Mouse (Mus musculus) kidney, embryonic 16.5 days (tissue): ENCODE results near the gene Epdr1. TPM values are rescaled to one million over a fixed set of nuclear protein-coding genes. Genes with fewer than 3 reads are reported as not detected.

Source experiments
- ATAC-seq: fragments of 200-750 bp; cut with Nextera tagmentation; 2 replicates; pipeline ENCODE4 v1.8.0; 2017; ENCODE audit warnings: moderate TSS enrichment; ENCODE audit not compliant: low FRiP score, low TSS enrichment
- H3K27ac ChIP-seq: fragments of 300-500 bp; sonication (generic); 2 replicates; pipeline ENCODE4 v1.5.1; 2014; ENCODE audit warnings: low read length
- H3K27me3 ChIP-seq: fragments of 300-500 bp; sonication (generic); 2 replicates; pipeline ENCODE4 v1.6.1; 2014; ENCODE audit warnings: low read length, control low read depth, mixed read lengths; ENCODE audit not compliant: insufficient read depth
- H3K36me3 ChIP-seq: fragments of 300-500 bp; sonication (generic); 2 replicates; pipeline ENCODE4 v1.6.1; 2014; ENCODE audit warnings: low read length, control low read depth, mixed read lengths; ENCODE audit not compliant: insufficient read depth
- H3K4me1 ChIP-seq: fragments of 300-500 bp; sonication (generic); 2 replicates; pipeline ENCODE4 v1.6.1; 2014; ENCODE audit warnings: low read length, control low read depth, mixed read lengths; ENCODE audit not compliant: insufficient read depth
- H3K4me2 ChIP-seq: fragments of 300-500 bp; sonication (generic); replicated peaks from 2 replicates; pipeline ENCODE4 v1.6.1; 2014; ENCODE audit warnings: low read depth, low read length
- H3K4me3 ChIP-seq: fragments of 300-500 bp; sonication (generic); 2 replicates; pipeline ENCODE4 v1.5.1; 2014; ENCODE audit warnings: mild to moderate bottlenecking, low read length
- H3K9ac ChIP-seq: fragments of 300-500 bp; sonication (generic); replicated peaks from 2 replicates; pipeline ENCODE4 v1.6.1; 2014; ENCODE audit warnings: low read length
- H3K9me3 ChIP-seq: fragments of 300-500 bp; sonication (generic); 2 replicates; pipeline ENCODE4 v1.6.1; 2016; ENCODE audit warnings: low read length, control low read depth
- WGBS: fragments of 180-500 bp; shearing (Covaris S2); extraction: QIAGEN DNeasy Blood & Tissue Kit; methylation state at CpG from one replicate; pipeline ENCODE4 v1.1.7; 2014; 5-methylcytosine and 5-hydroxymethylcytosine counted together
- polyA plus RNA-seq: library from polyadenylated mRNA; unstranded; fragments of >200 nt; fragmentation: Nextera tagmentation; extraction: Ambion mirVana; gene quantifications from 2 replicates; pipeline ENCODE4 v1.2.1, GENCODE M21; 2015

Epdr1 gene
- polyA plus RNA-seq, 1 experiment from 2014 or later, result 26.2 TPM

GRCm38 (mm10) chr13:19626473-19626872, 6.7 kb upstream of the Epdr1 start:
- no peak overlapping the region for H3K9ac ChIP-seq
- WGBS, result 50% methylated on average over 1 of the region's 1 CpGs
- H3K36me3 ChIP-seq, result no peaks in the 10 kb centered on the region
- no peak overlapping the region for H3K4me3 ChIP-seq
- no peak for ATAC-seq
- peaks cover 12% of the 10 kb centered on the region for H3K27me3 ChIP-seq
- H3K27ac ChIP-seq, result no peak overlapping the region
- H3K4me2 ChIP-seq, result no peak overlapping the region
- H3K4me1 ChIP-seq, result 0 out of 2 replicates have a peak, but pooled peaks cover 7% of the 10 kb centered on the region
- H3K9me3 ChIP-seq, result no peaks in the 10 kb centered on the region

GRCm38 (mm10) chr13:19624632-19625320, 5.0 kb upstream of the Epdr1 start:
- Histone ChIP-seq H3K9ac (no peak overlapping the region), H3K4me1 (0 out of 2 replicates have a peak, but pooled peaks cover 7% of the 10 kb centered on the region), H3K4me2 (no peak overlapping the region), H3K9me3 (no peaks in the 10 kb centered on the region), H3K36me3 (no peaks in the 10 kb centered on the region), H3K27me3 (peaks cover 12% of the 10 kb centered on the region), H3K4me3 (no peak overlapping the region), H3K27ac (no peak overlapping the region)
- WGBS, result 75% methylated on average over 11 of the region's 11 CpGs
- no peak for ATAC-seq

- Histone ChIP-seq H3K4me3 (peak overlapping the region; percentile 52), H3K9ac (peak overlapping the region; percentile 63), H3K4me2 (peak overlapping the region; percentile 93), H3K27ac (no peak overlapping the region), H3K9me3 (no peaks in the 10 kb centered on the region), H3K27me3 (peaks cover 12% of the 10 kb centered on the region), H3K36me3 (no peaks in the 10 kb centered on the region), H3K4me1 (0 out of 2 replicates have a peak, but pooled peaks cover 7% of the 10 kb centered on the region)
- 22% methylated on average over 30 of the region's 30 CpGs for WGBS
- ATAC-seq, result peak; percentile 7; the same call in 1 of the 2 replicates
Measured at GRCm38 (mm10) chr13:19623228-19623905, 3.6 kb upstream of the Epdr1 start.

DNA sequence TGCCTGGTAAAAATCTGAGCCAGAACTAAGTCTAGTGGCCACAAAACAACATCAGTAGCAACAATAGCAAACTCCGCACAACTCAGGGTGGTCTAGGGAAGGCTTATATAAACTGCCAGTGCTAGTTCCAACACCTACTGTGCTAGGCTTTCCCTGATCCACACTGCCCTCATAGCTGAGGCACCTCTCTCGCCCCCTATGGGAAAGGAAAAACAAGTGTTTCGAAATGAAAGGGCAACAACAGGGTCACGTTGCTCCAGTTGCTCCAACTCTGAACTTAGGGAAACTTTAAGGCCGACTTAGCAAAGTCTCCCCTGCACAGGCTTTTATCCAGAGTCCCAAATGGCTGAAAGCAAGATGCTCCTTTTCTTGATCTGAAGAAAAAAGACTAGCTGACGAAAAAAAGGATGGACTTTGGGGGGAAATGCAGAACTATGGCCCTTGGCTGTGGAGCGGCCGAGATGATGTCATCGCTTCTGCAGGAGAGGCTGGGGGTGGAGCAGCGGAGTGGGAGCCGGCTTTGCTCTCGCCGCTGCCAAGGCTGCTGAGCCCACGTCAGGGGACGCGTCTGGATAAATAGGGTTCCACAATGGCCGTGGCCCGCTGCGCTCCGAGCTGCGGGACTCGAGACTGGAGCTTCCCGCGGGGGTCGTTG, 3.0 kb upstream of the Epdr1 start, which contains the start of gene Sfrp4:
Gene Sfrp4, plus strand, starts transcription at position 532 of the 655 bp plus-strand sequence.
- 0 out of 2 replicates have a peak, but pooled peaks cover 7% of the 10 kb centered on the region for H3K4me1 ChIP-seq
- H3K27me3 ChIP-seq, result peaks cover 12% of the 10 kb centered on the region
- H3K36me3 ChIP-seq, result no peaks in the 10 kb centered on the region
- H3K27ac ChIP-seq, result no peak within 1 kb of the TSS
- peak within 1 kb of the TSS; percentile 63 for H3K9ac ChIP-seq
- H3K9me3 ChIP-seq, result no peaks in the 10 kb centered on the region
- H3K4me3 ChIP-seq, result peak within 1 kb of the TSS; percentile 52
- peak; percentile 58; the same call in 1 of the 2 replicates for ATAC-seq
- WGBS, result 4% methylated on average over 25 of the region's 25 CpGs
- H3K4me2 ChIP-seq, result peak within 1 kb of the TSS; percentile 93

- Histone ChIP-seq H3K9me3 (no peaks in the 10 kb centered on the region), H3K27me3 (peaks cover 8% of the 10 kb centered on the region), H3K27ac (0 out of 2 replicates have a peak overlapping the region, but pooled peaks have one; percentile 52), H3K4me3 (peak overlapping the region; percentile 65), H3K36me3 (no peaks in the 10 kb centered on the region), H3K9ac (peak overlapping the region; percentile 82), H3K4me2 (peak overlapping the region; percentile 89), H3K4me1 (0 out of 2 replicates have a peak, but pooled peaks cover 7% of the 10 kb centered on the region)
- 8% methylated on average over 5 of the region's 5 CpGs for WGBS
- ATAC-seq, result peak; percentile 57
Measured at GRCm38 (mm10) chr13:19618841-19619215, 899 bp downstream of the Epdr1 start.

GRCm38 (mm10) chr13:19618081-19618480, 1.6 kb downstream of the Epdr1 start:
- Histone ChIP-seq H3K9me3 (no peaks in the 10 kb centered on the region), H3K4me2 (no peak overlapping the region), H3K36me3 (no peaks in the 10 kb centered on the region), H3K27ac (no peak overlapping the region), H3K4me3 (no peak overlapping the region), H3K4me1 (0 out of 2 replicates have a peak, but pooled peaks cover 1% of the 10 kb centered on the region), H3K9ac (no peak overlapping the region), H3K27me3 (peaks cover under 1% of the 10 kb centered on the region; the same call in 1 of the 2 replicates)
- ATAC-seq, result no peak
- 96% methylated on average over 4 of the region's 4 CpGs for WGBS

- Histone ChIP-seq H3K4me3 (no peak overlapping the region), H3K36me3 (no peaks in the 10 kb centered on the region), H3K27ac (no peak overlapping the region), H3K4me1 (no peaks in the 10 kb centered on the region), H3K9ac (no peak overlapping the region), H3K9me3 (no peaks in the 10 kb centered on the region), H3K27me3 (no peaks in the 10 kb centered on the region), H3K4me2 (no peak overlapping the region)
- 90% methylated on average over 1 of the region's 1 CpGs for WGBS
- ATAC-seq, result no peak
Measured at GRCm38 (mm10) chr13:19614311-19614710, 5.4 kb downstream of the Epdr1 start.

GRCm38 (mm10) chr13:19613426-19613825, 6.3 kb downstream of the Epdr1 start:
- Histone ChIP-seq H3K27me3 (no peaks in the 10 kb centered on the region), H3K4me3 (no peak overlapping the region), H3K36me3 (no peaks in the 10 kb centered on the region), H3K4me1 (no peaks in the 10 kb centered on the region), H3K9ac (no peak overlapping the region), H3K9me3 (no peaks in the 10 kb centered on the region), H3K27ac (no peak overlapping the region), H3K4me2 (no peak overlapping the region)
- ATAC-seq, result no peak
- WGBS, result 97% methylated on average over 1 of the region's 1 CpGs

DNA sequence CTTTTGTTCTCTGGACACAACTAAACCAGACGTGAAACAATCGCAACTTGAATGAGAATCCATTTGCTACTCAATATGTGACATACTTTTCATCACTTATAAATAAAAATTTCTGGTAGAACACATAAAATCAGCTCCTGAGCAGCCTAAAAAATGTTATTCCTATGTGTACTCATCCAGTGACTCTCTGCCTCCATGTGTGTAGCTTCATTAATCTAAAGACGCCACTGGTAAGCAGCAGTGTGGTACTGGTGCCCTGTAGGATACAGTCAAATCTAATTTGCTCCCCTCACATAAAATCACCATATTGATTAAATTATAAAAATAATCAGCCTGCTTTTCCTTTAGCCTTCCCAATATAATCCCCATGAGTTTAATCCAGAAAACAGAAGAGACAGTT, 6.8 kb downstream of the Epdr1 start:
- Histone ChIP-seq H3K4me3 (no peak overlapping the region), H3K27me3 (no peaks in the 10 kb centered on the region), H3K4me1 (no peaks in the 10 kb centered on the region), H3K27ac (no peak overlapping the region), H3K36me3 (no peaks in the 10 kb centered on the region), H3K9me3 (no peaks in the 10 kb centered on the region), H3K4me2 (no peak overlapping the region), H3K9ac (no peak overlapping the region)
- 91% methylated on average over 3 of the region's 3 CpGs for WGBS
- ATAC-seq, result no peak
